Mouse (Mus musculus) heart, adult 2 months (tissue): ENCODE measurements around the gene Mpnd.

Source experiments
- CTCF ChIP-seq: fragments of 200-600 bp; IDR thresholded peaks from 2 replicates; pipeline ENCODE4 v1.8.1; 2022; ENCODE audit warnings: antibody characterized with exemption, mild to moderate bottlenecking, moderate library complexity
- EP300 ChIP-seq: fragments of 200-500 bp; IDR thresholded peaks from 2 replicates; pipeline ENCODE4 v1.6.1; 2011; ENCODE audit warnings: low read depth, low read length, control low read depth; ENCODE audit not compliant: insufficient read depth
- POLR2A ChIP-seq: fragments of 200-500 bp; IDR thresholded peaks from 2 replicates; pipeline ENCODE4 v1.6.1; 2011; ENCODE audit warnings: mild to moderate bottlenecking, low read depth, low read length, control low read depth; ENCODE audit not compliant: insufficient read depth

- TF ChIP-seq CTCF, result no peak
- no peak for TF ChIP-seq POLR2A
- TF ChIP-seq EP300, result no peak
These were observed 15.8 kb downstream of the Mpnd start for GRCm38 (mm10) chr17:56021161-56021910.
